Mouse (Mus musculus) heart, embryonic 13.5 days (tissue): Measurements from ENCODE around the gene Itsn1. TPM values are rescaled to one million over a fixed set of nuclear protein-coding genes. Genes with fewer than 3 reads are reported as not detected.
A peak's percentile ranks its signal among the peaks of the same experiment; 100 is the strongest.

Experiments
- ATAC-seq: fragments of 200-750 bp; cut with Nextera tagmentation; 2 replicates; pipeline ENCODE4 v1.8.0; 2017; ENCODE audit warnings: moderate TSS enrichment; ENCODE audit not compliant: insufficient number of reproducible peaks, low FRiP score, low TSS enrichment; ENCODE audit errors: extremely low read depth
- H3K27ac ChIP-seq: fragments of 300-500 bp; sonication (generic); replicated peaks from 2 replicates; pipeline ENCODE4 v1.5.1; 2015; ENCODE audit warnings: moderate library complexity, mild to moderate bottlenecking, inconsistent platforms
- H3K27me3 ChIP-seq: fragments of 300-500 bp; sonication (generic); replicated peaks from 2 replicates; pipeline ENCODE4 v1.6.1; 2015; ENCODE audit warnings: mild to moderate bottlenecking, inconsistent platforms
- H3K36me3 ChIP-seq: fragments of 300-500 bp; sonication (generic); 2 replicates; pipeline ENCODE4 v1.6.1; 2015; ENCODE audit warnings: mild to moderate bottlenecking, inconsistent platforms
- H3K4me1 ChIP-seq: fragments of 300-500 bp; sonication (generic); 2 replicates; pipeline ENCODE4 v1.6.1; 2015; ENCODE audit warnings: inconsistent platforms
- H3K4me2 ChIP-seq: fragments of 300-500 bp; sonication (generic); 2 replicates; pipeline ENCODE4 v1.6.1; 2015; ENCODE audit warnings: inconsistent platforms, mild to moderate bottlenecking, moderate library complexity
- H3K4me3 ChIP-seq: fragments of 300-500 bp; sonication (generic); 2 replicates; pipeline ENCODE4 v1.5.1; 2015; ENCODE audit warnings: moderate library complexity, mild to moderate bottlenecking, inconsistent platforms
- H3K9ac ChIP-seq: fragments of 300-500 bp; sonication (generic); 2 replicates; pipeline ENCODE4 v1.6.1; 2015; ENCODE audit warnings: inconsistent platforms, mild to moderate bottlenecking, moderate library complexity
- H3K9me3 ChIP-seq: fragments of 300-500 bp; sonication (generic); 2 replicates; pipeline ENCODE4 v1.6.1; 2016; ENCODE audit warnings: inconsistent platforms
- WGBS: fragments of 180-500 bp; shearing (Covaris S2); methylation state at CpG from one replicate; pipeline ENCODE4 v1.1.7; 2015; ENCODE audit warnings: mixed read lengths; 5-methylcytosine and 5-hydroxymethylcytosine counted together
- polyA plus RNA-seq: library from polyadenylated mRNA; unstranded; fragments of >200 nt; fragmentation: Nextera tagmentation; extraction: Ambion mirVana; gene quantifications from 2 replicates; pipeline ENCODE4 v1.2.1, GENCODE M21; 2015

The Itsn1 gene
- polyA plus RNA-seq, 1 experiment from 2014 or later: 19.5 TPM

DNA sequence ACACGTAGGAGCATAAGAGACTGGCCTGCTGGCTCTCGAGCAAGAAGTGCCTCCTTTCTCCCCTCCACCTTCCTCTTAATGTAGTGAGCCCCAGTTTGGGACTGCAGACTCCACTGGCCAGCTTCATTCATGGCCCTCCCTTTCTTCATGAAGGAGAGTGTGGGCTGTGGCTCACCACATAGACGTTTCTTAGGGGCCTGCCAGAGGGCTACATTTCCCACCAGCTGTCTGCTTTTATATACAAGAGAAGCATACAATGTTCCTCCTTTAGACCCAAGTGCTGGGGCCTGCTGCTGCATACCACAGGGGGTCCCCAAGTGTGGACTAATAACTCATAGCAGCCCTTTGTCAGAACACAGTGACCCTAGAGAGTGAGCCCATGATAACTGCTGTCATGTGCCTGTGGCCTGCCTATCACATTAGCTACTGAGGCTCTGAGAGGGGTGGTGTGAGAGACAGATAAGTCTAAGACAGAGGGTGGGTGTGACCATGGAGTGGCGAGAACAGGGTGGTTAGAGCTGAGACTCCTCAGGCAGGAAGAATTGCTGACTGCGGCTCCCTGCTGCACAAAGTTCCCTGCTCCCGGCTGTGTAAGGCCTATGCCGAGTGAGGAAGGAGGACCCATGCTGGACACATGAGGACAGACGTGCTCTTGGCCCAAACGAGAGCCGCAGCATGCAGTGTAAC is 135.7 kb downstream of the Itsn1 start:
- peak overlapping the region; percentile 60 for H3K9ac ChIP-seq
- 0 out of 2 replicates have a peak overlapping the region, but pooled peaks have one; percentile 6 for H3K4me2 ChIP-seq
- 41% methylated on average over 10 of the region's 10 CpGs for WGBS
- no peak overlapping the region for H3K4me3 ChIP-seq
- no peaks in the 10 kb centered on the region for H3K9me3 ChIP-seq
- H3K27me3 ChIP-seq: no peaks in the 10 kb centered on the region
- peak; percentile 84 for ATAC-seq
- H3K36me3 ChIP-seq: peaks cover 60% of the 10 kb centered on the region
- peak overlapping the region; percentile 61 for H3K27ac ChIP-seq
- H3K4me1 ChIP-seq: peaks cover 66% of the 10 kb centered on the region

- Histone ChIP-seq H3K27ac (peak overlapping the region; percentile 61), H3K9ac (no peak overlapping the region), H3K4me3 (no peak overlapping the region), H3K9me3 (no peaks in the 10 kb centered on the region), H3K4me2 (no peak overlapping the region), H3K36me3 (peaks cover 69% of the 10 kb centered on the region), H3K4me1 (peaks cover 57% of the 10 kb centered on the region), H3K27me3 (no peaks in the 10 kb centered on the region)
- 52% methylated on average over 7 of the region's 7 CpGs for WGBS
- ATAC-seq: no peak
These were observed 136.6 kb downstream of the Itsn1 start for GRCm38 (mm10) chr16:91865570-91866257.

- no peaks in the 10 kb centered on the region for H3K27me3 ChIP-seq
- ATAC-seq: no peak
- H3K9ac ChIP-seq: no peak overlapping the region
- H3K27ac ChIP-seq: peak overlapping the region; percentile 61; the same call in 1 of the 2 replicates
- 79% methylated on average over 5 of the region's 5 CpGs for WGBS
- H3K9me3 ChIP-seq: no peaks in the 10 kb centered on the region
- H3K4me3 ChIP-seq: no peak overlapping the region
- H3K4me2 ChIP-seq: no peak overlapping the region
- H3K4me1 ChIP-seq: peaks cover 51% of the 10 kb centered on the region
- peaks cover 75% of the 10 kb centered on the region for H3K36me3 ChIP-seq
These were observed 137.2 kb downstream of the Itsn1 start for GRCm38 (mm10) chr16:91866258-91866634.

DNA sequence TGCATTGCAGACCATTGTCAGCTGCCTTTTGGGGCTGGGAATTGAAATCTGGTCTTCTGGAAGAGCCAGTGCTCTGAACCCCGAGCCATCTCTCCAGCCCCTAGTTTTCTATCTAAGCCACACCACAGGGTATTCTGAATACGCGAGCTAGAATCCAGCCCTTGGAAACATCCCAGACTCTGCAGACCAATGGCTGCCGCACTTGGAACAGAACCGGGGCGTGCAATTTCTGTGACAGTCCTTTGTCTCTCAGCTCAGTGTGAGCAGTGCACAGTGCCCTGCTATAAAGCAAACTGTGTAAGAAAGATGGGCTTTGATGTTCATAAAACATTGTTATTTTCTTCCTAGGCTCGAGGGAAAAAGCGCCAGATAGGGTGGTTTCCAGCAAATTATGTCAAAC is 138.6 kb downstream of the Itsn1 start:
- H3K9ac ChIP-seq: no peak overlapping the region
- H3K4me3 ChIP-seq: no peak overlapping the region
- no peak overlapping the region for H3K4me2 ChIP-seq
- WGBS: 92% methylated on average over 8 of the region's 8 CpGs
- ATAC-seq: no peak
- no peaks in the 10 kb centered on the region for H3K27me3 ChIP-seq
- no peaks in the 10 kb centered on the region for H3K9me3 ChIP-seq
- H3K4me1 ChIP-seq: peaks cover 37% of the 10 kb centered on the region
- peaks cover 86% of the 10 kb centered on the region for H3K36me3 ChIP-seq
- H3K27ac ChIP-seq: no peak overlapping the region

- Histone ChIP-seq H3K4me2 (no peak overlapping the region), H3K4me3 (no peak overlapping the region), H3K4me1 (peaks cover 22% of the 10 kb centered on the region), H3K9ac (no peak overlapping the region), H3K9me3 (no peaks in the 10 kb centered on the region), H3K27me3 (no peaks in the 10 kb centered on the region), H3K36me3 (peaks cover 78% of the 10 kb centered on the region), H3K27ac (no peak overlapping the region)
- WGBS: 85% methylated on average over 28 of the region's 28 CpGs
- ATAC-seq: no peak
These were observed 140.1 kb downstream of the Itsn1 start for GRCm38 (mm10) chr16:91868943-91869911.

GRCm38 (mm10) chr16:91870158-91870582 is 141.1 kb downstream of the Itsn1 start:
- no peak overlapping the region for H3K9ac ChIP-seq
- peaks cover 73% of the 10 kb centered on the region for H3K36me3 ChIP-seq
- H3K4me2 ChIP-seq: no peak overlapping the region
- no peak overlapping the region for H3K27ac ChIP-seq
- WGBS: 89% methylated on average over 6 of the region's 6 CpGs
- no peak for ATAC-seq
- no peaks in the 10 kb centered on the region for H3K9me3 ChIP-seq
- no peaks in the 10 kb centered on the region for H3K27me3 ChIP-seq
- H3K4me3 ChIP-seq: no peak overlapping the region
- peaks cover 19% of the 10 kb centered on the region for H3K4me1 ChIP-seq

GRCm38 (mm10) chr16:91871188-91871587 is 142.1 kb downstream of the Itsn1 start:
- Histone ChIP-seq H3K9me3 (no peaks in the 10 kb centered on the region), H3K27ac (no peak overlapping the region), H3K4me1 (peaks cover 19% of the 10 kb centered on the region), H3K27me3 (no peaks in the 10 kb centered on the region), H3K4me2 (no peak overlapping the region), H3K36me3 (peaks cover 66% of the 10 kb centered on the region), H3K9ac (no peak overlapping the region), H3K4me3 (no peak overlapping the region)
- WGBS: 94% methylated on average over 6 of the region's 6 CpGs
- ATAC-seq: no peak

- H3K4me1 ChIP-seq: peaks cover 20% of the 10 kb centered on the region
- H3K4me2 ChIP-seq: no peak overlapping the region
- H3K36me3 ChIP-seq: peaks cover 41% of the 10 kb centered on the region
- no peaks in the 10 kb centered on the region for H3K27me3 ChIP-seq
- ATAC-seq: no peak
- H3K9me3 ChIP-seq: no peaks in the 10 kb centered on the region
- no peak overlapping the region for H3K9ac ChIP-seq
- 68% methylated on average over 3 of the region's 3 CpGs for WGBS
- H3K27ac ChIP-seq: no peak overlapping the region
- no peak overlapping the region for H3K4me3 ChIP-seq
These were observed 144.6 kb downstream of the Itsn1 start for GRCm38 (mm10) chr16:91873695-91874094.

- H3K9me3 ChIP-seq: no peaks in the 10 kb centered on the region
- 44% methylated on average over 4 of the region's 4 CpGs for WGBS
- H3K36me3 ChIP-seq: peaks cover 21% of the 10 kb centered on the region
- no peak for ATAC-seq
- H3K27ac ChIP-seq: peak overlapping the region; percentile 70
- no peak overlapping the region for H3K4me3 ChIP-seq
- H3K4me2 ChIP-seq: no peak overlapping the region
- no peaks in the 10 kb centered on the region for H3K27me3 ChIP-seq
- H3K9ac ChIP-seq: peak overlapping the region; percentile 30; the same call in 1 of the 2 replicates
- peaks cover 20% of the 10 kb centered on the region for H3K4me1 ChIP-seq
These were observed 146.7 kb downstream of the Itsn1 start for GRCm38 (mm10) chr16:91875567-91876344.

DNA sequence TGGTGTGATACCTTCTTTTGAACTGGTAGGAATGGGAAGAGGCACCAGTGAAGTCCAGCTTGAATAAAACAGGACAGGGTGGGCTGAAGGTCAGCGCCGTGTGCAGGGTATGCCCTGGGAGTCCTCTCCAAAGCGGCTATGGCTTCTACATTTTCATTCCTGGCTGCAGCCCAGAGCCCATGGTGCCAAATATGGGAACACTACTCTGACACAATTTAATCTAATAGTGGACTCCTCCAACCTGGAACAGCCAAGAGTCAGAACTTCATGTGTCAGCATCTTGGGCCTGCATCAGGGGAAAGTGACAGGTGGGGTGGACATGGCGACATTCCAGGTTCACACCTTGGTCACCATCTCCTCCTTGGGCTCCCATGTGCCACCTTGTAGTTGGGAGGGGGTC is 147.4 kb downstream of the Itsn1 start:
- no peak for ATAC-seq
- Histone ChIP-seq H3K9ac (no peak overlapping the region), H3K36me3 (peaks cover 15% of the 10 kb centered on the region; the same call in 1 of the 2 replicates), H3K9me3 (no peaks in the 10 kb centered on the region), H3K4me2 (no peak overlapping the region), H3K27me3 (no peaks in the 10 kb centered on the region), H3K4me1 (peaks cover 20% of the 10 kb centered on the region), H3K4me3 (no peak overlapping the region), H3K27ac (no peak overlapping the region)
- WGBS: 83% methylated on average over 4 of the region's 4 CpGs
